Comparison of ENCODE assay signal across 8 mouse cellular contexts in the genomic region with DNA sequence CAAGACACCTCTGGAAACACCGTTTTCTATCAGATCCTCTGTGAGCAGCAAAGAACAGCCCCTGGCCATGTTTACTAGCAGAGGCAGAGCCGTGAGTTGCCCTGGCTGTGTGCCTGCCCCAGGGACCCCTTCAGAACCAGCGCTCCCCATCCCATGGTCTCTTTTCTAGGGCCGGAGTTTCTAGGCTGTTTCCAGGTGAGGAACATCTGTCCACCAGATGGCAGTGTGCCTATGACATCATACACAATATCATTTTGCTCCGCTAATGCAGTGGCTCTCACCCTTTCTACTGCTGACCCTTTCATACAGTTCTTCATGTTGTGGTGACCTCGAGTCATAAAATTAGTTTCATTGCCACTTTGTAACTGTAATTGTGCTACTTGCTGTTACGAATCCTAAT. TPM values are rescaled to one million over a fixed set of nuclear protein-coding genes. Genes with fewer than 3 reads are reported as not detected.
A peak's percentile ranks its signal among the peaks of the same experiment; 100 is the strongest.
DNase-seq lines count a peak whose midpoint lies in the region; ATAC-seq and TF ChIP-seq lines count a peak whose summit lies in the region.

No protein-coding gene starts in this region.

- intact Hi-C loops in left cerebral cortex, adult 2 months (cut with DNase I), result loop anchor here (5.0 to 10.0 kb wide), 2 partner anchors 79 to 286 kb away; no protein-coding TSS in a partner anchor

- H3K27ac ChIP-seq in left cerebral cortex, adult 2 months, result no peak overlapping the region

- DNase-seq in left cerebral cortex, adult 2 months (ENCODE audit: extremely low spot score in 1 of 2, low spot score in 2 of 2), result no peak
- DNase-seq in left cerebral cortex, adult 8-10 months (ENCODE audit: low spot score in 2 of 2), result no peak
- DNase-seq in MN1 (ENCODE audit: low spot score), result peak; percentile 13
- peak; percentile 84 for DNase-seq in embryo, embryonic 10 days (ENCODE audit: low spot score)
- peak; percentile 50 for DNase-seq in kidney, postnatal 14 days
- peak; percentile 62 for DNase-seq in neural tube, embryonic 10.5 days (ENCODE audit: extremely low spot score, low spot score)
- no peak for DNase-seq in adipocyte (ENCODE audit: low spot score)

- no peak for ATAC-seq in erythroblast, adult 5-6 weeks (replicated peaks; ENCODE audit: low FRiP score, poor library complexity, severe bottlenecking)

- H3K4me3 ChIP-seq in left cerebral cortex, adult 2 months, result no peak overlapping the region

- TF ChIP-seq CTCF in left cerebral cortex, adult 2 months (IDR thresholded peaks at IDR 0.05), result peak; percentile 55

RNA-seq across cellular contexts. Expression of gene Kcnmb1, which starts 34.2 kb away (rescaled TPM):
- under 1 TPM; 0.07 to 0.25 TPM for total RNA-seq in left cerebral cortex, adult 2 months (2021)
- total RNA-seq in left cerebral cortex, adult 8-10 months (2022), result under 1 TPM; 0.35 to 0.66 (median 0.42) TPM
- total RNA-seq in erythroblast, adult 5-6 weeks (2015; ENCODE audit: low replicate concordance), result not detected in 2 replicates
- not detected in 2 replicates for total RNA-seq in erythroblast, adult 5-6 weeks (2017; ENCODE audit: low replicate concordance)

Comparison
In these comparisons a context has a peak if more than half of its experiments do, and no peak if none do; other contexts are left out.
1. DNase-seq: peak in MN1 (single experiment), embryo, embryonic 10 days (single experiment), kidney, postnatal 14 days (single experiment) and neural tube, embryonic 10.5 days (single experiment); none in left cerebral cortex, adult 2 months (0 of 2), left cerebral cortex, adult 8-10 months (0 of 2) and adipocyte (single experiment).